Mouse (Mus musculus) limb, embryonic 15.5 days (tissue): Measurements from ENCODE around the gene Hs2st1. TPM values are rescaled to one million over a fixed set of nuclear protein-coding genes. Genes with fewer than 3 reads are reported as not detected.

ENCODE experiments used
- ATAC-seq: fragments of 200-750 bp; cut with Nextera tagmentation; 2 replicates; pipeline ENCODE4 v1.8.0; 2017; ENCODE audit warnings: low read depth, moderate TSS enrichment; ENCODE audit not compliant: insufficient number of reproducible peaks, low FRiP score, low TSS enrichment
- H3K27ac ChIP-seq: fragments of 300-500 bp; sonication (generic); 2 replicates; pipeline ENCODE4 v1.5.1; 2015; ENCODE audit warnings: moderate library complexity, mild to moderate bottlenecking, inconsistent platforms
- H3K27me3 ChIP-seq: fragments of 300-500 bp; sonication (generic); 2 replicates; pipeline ENCODE4 v1.6.1; 2015; ENCODE audit warnings: inconsistent platforms
- H3K36me3 ChIP-seq: fragments of 300-500 bp; sonication (generic); 2 replicates; pipeline ENCODE4 v1.6.1; 2015; ENCODE audit warnings: inconsistent platforms
- H3K4me1 ChIP-seq: fragments of 300-500 bp; sonication (generic); 2 replicates; pipeline ENCODE4 v1.6.1; 2015; ENCODE audit warnings: inconsistent platforms
- H3K4me2 ChIP-seq: fragments of 300-500 bp; sonication (generic); 2 replicates; pipeline ENCODE4 v1.6.1; 2015; ENCODE audit warnings: mild to moderate bottlenecking, inconsistent platforms
- H3K4me3 ChIP-seq: fragments of 300-500 bp; sonication (generic); 2 replicates; pipeline ENCODE4 v1.5.1; 2015; ENCODE audit warnings: mild to moderate bottlenecking, inconsistent platforms
- H3K9ac ChIP-seq: fragments of 300-500 bp; sonication (generic); 2 replicates; pipeline ENCODE4 v1.6.1; 2015; ENCODE audit warnings: inconsistent platforms
- H3K9me3 ChIP-seq: fragments of 300-500 bp; sonication (generic); 2 replicates; pipeline ENCODE4 v1.6.1; 2016; ENCODE audit warnings: inconsistent platforms
- WGBS: fragments of 180-500 bp; shearing (Covaris S2); methylation state at CpG from one replicate; pipeline ENCODE4 v1.1.7; 2015; 5-methylcytosine and 5-hydroxymethylcytosine counted together
- polyA plus RNA-seq: library from polyadenylated mRNA; unstranded; fragments of >200 nt; fragmentation: Nextera tagmentation; extraction: Ambion mirVana; gene quantifications from 2 replicates; pipeline ENCODE4 v1.2.1, GENCODE M21; 2015

The Hs2st1 gene
- polyA plus RNA-seq, 1 experiment from 2014 or later, result 13.5 TPM

DNA sequence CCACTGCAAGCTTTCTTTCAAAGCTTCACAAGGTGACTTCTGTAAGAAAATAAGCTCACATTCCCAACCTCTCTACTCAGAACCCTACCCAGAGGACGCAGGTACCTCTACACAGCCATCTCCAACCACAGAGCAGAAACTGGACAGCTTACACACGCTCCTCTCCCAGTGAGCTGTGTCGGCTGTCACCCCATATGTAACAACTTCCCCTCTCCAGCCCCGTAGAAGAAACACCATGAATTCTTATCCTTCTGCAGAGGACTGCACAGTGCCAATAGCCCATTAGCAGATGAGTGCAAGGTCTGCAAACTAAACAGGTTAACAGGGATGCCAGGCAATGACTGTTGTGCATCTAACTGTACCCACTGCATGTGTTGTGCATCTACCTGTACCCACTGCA, 23.5 kb downstream of the Hs2st1 start:
- H3K27ac ChIP-seq, result no peak overlapping the region
- no peak overlapping the region for H3K4me2 ChIP-seq
- WGBS, result 50% methylated on average over 4 of the region's 4 CpGs
- no peaks in the 10 kb centered on the region for H3K27me3 ChIP-seq
- H3K9me3 ChIP-seq, result no peaks in the 10 kb centered on the region
- peaks cover 23% of the 10 kb centered on the region for H3K4me1 ChIP-seq
- no peak overlapping the region for H3K4me3 ChIP-seq
- ATAC-seq, result no peak
- no peaks in the 10 kb centered on the region for H3K36me3 ChIP-seq
- H3K9ac ChIP-seq, result no peak overlapping the region

DNA sequence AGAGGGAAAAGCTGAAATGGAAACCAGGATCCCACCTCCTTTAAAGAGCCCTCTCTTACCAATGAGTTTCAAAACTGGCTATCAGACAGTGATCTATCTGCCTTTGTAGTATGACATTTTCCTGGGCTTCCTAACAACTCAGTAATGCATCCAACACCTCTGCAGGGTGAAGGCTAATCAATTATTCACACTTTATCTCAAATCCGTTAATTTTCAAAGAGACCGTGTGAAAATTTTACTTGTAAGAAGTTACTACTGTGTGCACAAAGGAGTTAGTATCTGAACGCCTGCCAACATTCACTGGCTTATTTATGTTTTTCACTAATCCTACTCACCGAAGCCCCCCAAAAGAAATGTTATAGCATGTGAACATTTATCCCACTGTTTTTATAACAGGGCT, 24.1 kb downstream of the Hs2st1 start:
- no peak for ATAC-seq
- peaks cover 19% of the 10 kb centered on the region for H3K4me1 ChIP-seq
- no peak overlapping the region for H3K9ac ChIP-seq
- WGBS, result 29% methylated on average over 4 of the region's 4 CpGs
- H3K9me3 ChIP-seq, result no peaks in the 10 kb centered on the region
- H3K27ac ChIP-seq, result no peak overlapping the region
- H3K36me3 ChIP-seq, result no peaks in the 10 kb centered on the region
- H3K4me2 ChIP-seq, result no peak overlapping the region
- no peaks in the 10 kb centered on the region for H3K27me3 ChIP-seq
- no peak overlapping the region for H3K4me3 ChIP-seq

DNA sequence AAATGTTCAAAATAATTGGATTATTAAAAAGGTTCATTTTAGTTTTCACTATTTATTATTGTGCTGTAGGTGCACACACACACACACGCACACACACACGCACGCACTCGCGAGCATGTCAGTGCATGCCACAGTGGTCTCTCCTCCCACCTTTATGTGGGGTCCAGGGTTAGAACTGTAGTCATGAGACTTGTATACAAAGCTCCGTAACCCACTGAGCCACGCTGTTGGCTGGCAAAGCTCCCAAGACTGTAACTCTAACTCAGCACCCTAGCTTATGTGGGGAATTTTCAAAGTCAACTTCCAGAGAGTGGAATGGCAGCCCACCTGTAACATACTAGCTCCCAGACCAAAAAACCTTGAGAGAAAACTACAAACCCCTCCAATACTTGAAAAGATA, 24.8 kb downstream of the Hs2st1 start:
- ATAC-seq, result no peak
- no peak overlapping the region for H3K4me3 ChIP-seq
- no peaks in the 10 kb centered on the region for H3K36me3 ChIP-seq
- H3K4me2 ChIP-seq, result no peak overlapping the region
- peaks cover 19% of the 10 kb centered on the region for H3K4me1 ChIP-seq
- H3K9ac ChIP-seq, result no peak overlapping the region
- no peaks in the 10 kb centered on the region for H3K9me3 ChIP-seq
- 62% methylated on average over 7 of the region's 7 CpGs for WGBS
- no peaks in the 10 kb centered on the region for H3K27me3 ChIP-seq
- H3K27ac ChIP-seq, result no peak overlapping the region

DNA sequence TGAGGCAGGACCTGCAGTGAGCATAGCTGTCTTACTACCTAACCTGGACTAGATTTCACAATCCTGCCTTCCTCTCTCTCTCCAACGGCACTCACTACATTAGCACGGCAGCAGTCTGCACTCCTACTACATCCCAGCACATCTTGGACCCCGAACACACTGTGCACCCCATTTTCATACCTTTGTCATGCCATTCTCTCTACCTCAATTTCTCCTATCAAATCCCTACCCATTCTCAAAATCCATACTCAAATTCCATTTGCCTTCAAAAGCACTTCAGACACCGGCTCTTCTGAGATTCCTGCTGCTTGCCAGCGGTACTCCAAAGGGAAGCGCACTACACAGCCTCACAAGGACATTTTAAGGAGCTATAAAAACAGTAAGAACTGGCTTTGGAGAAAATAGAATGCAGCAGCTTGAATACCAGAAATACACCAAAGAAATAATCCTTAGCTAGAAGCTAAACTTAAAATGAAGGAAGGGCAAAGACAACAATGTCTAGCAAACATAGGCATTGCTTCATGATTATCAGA, 28.0 kb downstream of the Hs2st1 start:
- H3K27ac ChIP-seq, result no peak overlapping the region
- H3K9ac ChIP-seq, result no peak overlapping the region
- no peaks in the 10 kb centered on the region for H3K9me3 ChIP-seq
- 45% methylated on average over 6 of the region's 6 CpGs for WGBS
- ATAC-seq, result no peak
- H3K4me3 ChIP-seq, result no peak overlapping the region
- H3K4me1 ChIP-seq, result peaks cover 22% of the 10 kb centered on the region
- no peaks in the 10 kb centered on the region for H3K27me3 ChIP-seq
- no peaks in the 10 kb centered on the region for H3K36me3 ChIP-seq
- H3K4me2 ChIP-seq, result no peak overlapping the region

DNA sequence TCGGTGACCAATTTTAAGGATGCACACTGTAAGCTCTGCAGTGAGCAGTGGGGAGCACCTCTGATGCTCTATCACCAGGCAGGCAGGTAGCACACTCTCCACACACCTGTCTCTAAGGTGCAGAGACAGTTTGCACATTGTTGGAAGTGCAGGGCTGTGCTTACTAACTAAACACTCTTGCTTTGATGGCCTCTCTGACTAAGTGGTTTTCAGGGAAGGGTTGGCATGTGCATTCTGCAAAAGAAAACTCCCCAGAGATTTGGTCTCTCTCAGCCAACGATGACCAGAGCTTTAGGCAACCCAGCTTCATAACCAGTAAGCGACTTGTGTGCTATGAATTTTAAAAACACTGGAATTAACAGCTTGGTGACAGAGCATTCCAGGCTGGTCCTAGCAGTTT, 29.2 kb downstream of the Hs2st1 start:
- Histone ChIP-seq H3K27me3 (no peaks in the 10 kb centered on the region), H3K9ac (no peak overlapping the region), H3K4me2 (no peak overlapping the region), H3K27ac (no peak overlapping the region), H3K4me1 (peaks cover 16% of the 10 kb centered on the region), H3K9me3 (no peaks in the 10 kb centered on the region), H3K36me3 (no peaks in the 10 kb centered on the region), H3K4me3 (no peak overlapping the region)
- 69% methylated on average over 3 of the region's 3 CpGs for WGBS
- no peak for ATAC-seq

DNA sequence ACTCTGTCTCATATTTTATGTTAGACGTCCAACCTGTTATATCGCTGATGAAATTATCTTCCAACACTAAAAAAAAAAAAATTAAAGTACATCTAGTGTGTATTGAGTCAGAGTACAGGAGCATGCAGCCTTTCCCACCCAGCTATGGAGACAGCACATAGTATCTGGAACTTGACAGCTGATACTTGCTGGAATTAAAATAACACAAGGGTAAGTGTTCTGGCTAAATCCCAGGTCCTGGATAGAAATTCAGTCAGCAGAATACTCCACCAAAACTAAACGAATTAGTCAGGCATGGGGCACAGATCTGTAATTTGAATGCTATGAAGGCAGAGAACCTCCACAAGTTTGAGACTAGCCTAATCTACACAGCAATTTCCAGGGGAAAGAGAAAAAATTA, 30.9 kb downstream of the Hs2st1 start:
- no peaks in the 10 kb centered on the region for H3K36me3 ChIP-seq
- H3K4me3 ChIP-seq, result no peak overlapping the region
- WGBS, result 69% methylated on average over 3 of the region's 3 CpGs
- H3K27me3 ChIP-seq, result no peaks in the 10 kb centered on the region
- H3K4me2 ChIP-seq, result no peak overlapping the region
- no peak for ATAC-seq
- no peak overlapping the region for H3K9ac ChIP-seq
- peaks cover 16% of the 10 kb centered on the region for H3K4me1 ChIP-seq
- no peak overlapping the region for H3K27ac ChIP-seq
- H3K9me3 ChIP-seq, result no peaks in the 10 kb centered on the region

DNA sequence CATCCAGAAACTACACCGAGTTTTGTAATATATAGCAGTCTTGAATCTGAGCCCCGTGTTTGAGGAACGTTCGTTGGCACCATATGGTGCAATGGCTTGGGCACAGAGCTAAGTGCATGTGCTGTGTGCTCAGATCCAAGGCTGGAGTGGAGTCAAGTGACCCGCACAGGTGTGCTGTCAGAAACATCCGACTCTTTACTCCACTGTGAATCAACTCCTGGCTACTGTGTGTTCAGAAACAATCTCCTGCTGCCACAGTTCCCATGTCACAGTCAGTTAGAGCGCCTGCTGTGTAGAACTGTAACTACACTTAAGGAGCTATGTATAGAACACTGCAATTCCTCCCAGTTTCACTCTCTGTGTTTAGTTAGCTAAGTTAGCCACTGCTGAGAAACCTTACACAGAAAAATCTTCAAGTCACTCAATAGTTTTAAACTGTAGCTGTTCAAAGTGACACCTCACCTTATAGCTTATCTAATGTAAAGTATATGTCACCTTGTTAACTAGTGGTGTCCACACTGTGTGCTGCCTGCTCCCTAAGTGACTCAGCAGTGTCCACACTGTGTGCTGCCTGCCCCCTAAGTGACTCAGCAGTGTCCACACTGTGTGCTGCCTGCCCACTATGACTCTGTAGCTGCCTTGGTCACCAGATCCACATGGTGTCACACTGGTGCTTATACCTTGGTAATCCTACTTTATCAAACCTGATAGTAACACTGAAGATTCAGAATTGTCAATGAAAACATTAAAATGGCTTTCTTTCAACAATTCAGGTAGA, 32.7 kb downstream of the Hs2st1 start:
- H3K4me1 ChIP-seq, result peaks cover 30% of the 10 kb centered on the region
- 67% methylated on average over 7 of the region's 7 CpGs for WGBS
- ATAC-seq, result no peak

DNA sequence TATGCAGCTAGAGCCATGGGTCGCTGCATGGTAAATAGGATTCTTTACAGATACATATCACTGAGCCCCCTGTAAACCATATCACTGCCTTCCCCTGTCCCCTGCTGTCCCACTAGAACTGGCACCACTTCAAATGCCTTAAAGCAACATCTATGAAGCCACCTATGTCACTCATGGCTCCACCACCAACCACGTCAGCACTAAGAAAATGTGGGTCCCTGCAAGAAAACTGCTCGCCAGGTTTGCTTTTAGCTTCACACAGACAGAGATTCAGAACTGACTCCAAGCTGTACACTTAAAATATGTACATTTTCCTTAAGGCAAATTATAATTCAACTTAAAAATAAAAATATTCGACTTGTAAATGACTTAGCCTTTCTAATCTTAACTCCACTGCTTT, 34.9 kb downstream of the Hs2st1 start:
- no peaks in the 10 kb centered on the region for H3K36me3 ChIP-seq
- peaks cover 36% of the 10 kb centered on the region for H3K4me1 ChIP-seq
- H3K4me3 ChIP-seq, result no peak overlapping the region
- 84% methylated on average over 4 of the region's 4 CpGs for whole genome bisulfite sequencing
- H3K4me2 ChIP-seq, result no peak overlapping the region
- no peak for ATAC-seq
- H3K9me3 ChIP-seq, result no peaks in the 10 kb centered on the region
- H3K9ac ChIP-seq, result no peak overlapping the region
- no peaks in the 10 kb centered on the region for H3K27me3 ChIP-seq
- no peak overlapping the region for H3K27ac ChIP-seq

More for the DNA sequence above, 32.7 kb downstream of the Hs2st1 start:
- Histone ChIP-seq H3K27me3 (no peaks in the 10 kb centered on the region), H3K9ac (no peak overlapping the region), H3K9me3 (no peaks in the 10 kb centered on the region), H3K36me3 (no peaks in the 10 kb centered on the region), H3K4me3 (no peak overlapping the region), H3K4me2 (no peak overlapping the region), H3K27ac (no peak overlapping the region)

DNA sequence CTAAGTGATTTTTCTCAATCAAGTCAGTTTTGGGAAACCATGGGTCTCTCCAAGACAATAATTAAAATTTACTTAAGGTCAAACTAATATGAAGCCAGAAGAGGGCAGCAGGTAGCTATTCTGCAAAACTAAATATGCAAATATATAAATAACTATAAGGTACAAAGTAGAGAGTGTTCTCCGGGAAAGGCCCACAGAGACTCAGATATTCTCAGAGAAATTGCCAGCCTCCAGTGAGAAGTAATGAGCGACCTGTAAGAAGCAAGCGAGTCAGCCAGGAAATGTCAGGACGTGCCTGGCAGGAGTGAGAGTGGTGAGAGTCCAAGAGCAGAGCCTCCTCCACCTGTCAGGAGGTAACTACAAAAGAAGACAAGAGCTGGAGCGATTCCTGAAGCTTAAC, 39.0 kb downstream of the Hs2st1 start:
- H3K27ac ChIP-seq, result peak overlapping the region; percentile 83
- ATAC-seq, result no peak
- H3K27me3 ChIP-seq, result no peaks in the 10 kb centered on the region
- H3K4me1 ChIP-seq, result peaks cover 36% of the 10 kb centered on the region
- H3K4me3 ChIP-seq, result no peak overlapping the region
- WGBS, result 25% methylated on average over 5 of the region's 5 CpGs
- H3K36me3 ChIP-seq, result no peaks in the 10 kb centered on the region
- H3K9me3 ChIP-seq, result no peaks in the 10 kb centered on the region
- peak overlapping the region; percentile 26; the same call in 1 of the 2 replicates for H3K4me2 ChIP-seq
- H3K9ac ChIP-seq, result no peak overlapping the region

DNA sequence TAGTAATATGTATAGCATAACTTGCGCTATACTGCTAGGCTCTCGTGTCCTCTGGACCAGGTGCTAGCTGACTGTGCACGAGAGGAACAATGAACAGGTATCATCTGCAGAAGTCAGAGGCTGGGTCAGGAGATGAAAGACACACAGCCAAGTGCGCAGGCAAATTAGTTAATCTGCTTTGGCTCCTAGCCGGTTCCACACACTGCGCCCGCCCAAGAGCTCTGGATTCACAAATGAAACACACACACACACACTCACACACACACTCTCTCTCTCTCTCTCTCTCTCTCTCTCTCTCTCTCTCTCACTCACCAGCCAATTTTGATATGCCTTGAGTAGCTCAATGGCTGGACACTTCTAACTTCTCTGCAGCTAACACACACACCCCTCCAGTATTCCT, 42.1 kb downstream of the Hs2st1 start:
- Histone ChIP-seq H3K27me3 (no peaks in the 10 kb centered on the region), H3K9me3 (no peaks in the 10 kb centered on the region), H3K4me2 (no peak overlapping the region), H3K9ac (no peak overlapping the region), H3K4me1 (peaks cover 20% of the 10 kb centered on the region), H3K27ac (no peak overlapping the region), H3K4me3 (no peak overlapping the region), H3K36me3 (no peaks in the 10 kb centered on the region)
- WGBS, result 86% methylated on average over 7 of the region's 7 CpGs
- no peak for ATAC-seq

DNA sequence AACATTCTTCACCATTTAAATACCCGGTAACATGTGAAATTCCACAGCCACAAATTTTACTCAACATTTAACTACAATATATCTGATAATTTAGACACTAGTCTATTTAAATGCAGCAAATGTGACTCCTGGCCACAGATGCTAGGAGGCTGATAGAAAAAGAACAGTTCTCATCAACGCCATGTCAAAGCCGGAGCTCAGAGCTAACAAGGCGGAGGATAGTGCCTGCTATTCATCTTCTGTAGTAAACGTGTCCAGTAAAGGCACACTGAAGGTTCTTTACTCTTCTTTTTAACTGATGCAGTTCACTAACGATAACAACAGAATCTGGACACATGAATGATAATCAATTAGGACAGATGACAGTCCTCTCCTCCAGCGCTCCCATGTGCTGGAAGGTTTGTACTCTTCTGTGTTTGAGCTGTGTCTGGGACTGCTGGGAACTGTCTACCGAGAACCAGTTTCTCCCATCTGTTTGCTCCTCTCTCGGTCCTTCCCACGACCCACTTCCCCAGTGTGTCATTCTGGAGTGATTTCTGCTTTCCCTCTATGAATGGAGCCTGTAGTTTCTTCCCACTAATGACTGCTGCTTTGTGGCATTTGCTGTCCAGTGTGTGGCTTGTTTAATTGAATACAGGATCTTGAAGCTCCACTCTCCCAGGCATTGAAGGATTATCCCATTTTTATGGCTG, 50.3 kb downstream of the Hs2st1 start:
- no peak overlapping the region for H3K4me2 ChIP-seq
- H3K9ac ChIP-seq, result no peak overlapping the region
- no peak for ATAC-seq
- no peak overlapping the region for H3K27ac ChIP-seq
- no peaks in the 10 kb centered on the region for H3K4me1 ChIP-seq
- no peaks in the 10 kb centered on the region for H3K27me3 ChIP-seq
- H3K9me3 ChIP-seq, result no peaks in the 10 kb centered on the region
- H3K36me3 ChIP-seq, result no peaks in the 10 kb centered on the region
- WGBS, result 66% methylated on average over 10 of the region's 10 CpGs
- H3K4me3 ChIP-seq, result no peak overlapping the region

DNA sequence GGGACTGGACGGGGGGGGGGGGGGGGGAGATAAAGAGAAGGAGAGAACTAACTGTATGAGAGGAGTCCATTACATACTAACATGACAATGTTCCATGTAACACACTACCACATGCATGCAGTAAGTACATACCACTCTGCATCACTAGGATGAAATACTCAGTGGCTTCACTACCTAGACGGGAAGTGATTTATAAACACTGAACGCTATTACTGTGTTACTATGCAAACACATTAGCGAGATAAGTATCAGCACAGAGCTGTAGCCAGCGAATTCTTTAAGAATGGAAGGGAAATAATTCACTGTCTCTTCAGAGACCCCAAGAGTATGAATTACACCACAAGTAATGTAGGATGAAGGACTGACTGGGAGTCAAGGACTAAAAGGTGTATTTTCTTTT, 51.1 kb downstream of the Hs2st1 start:
- Histone ChIP-seq H3K27me3 (no peaks in the 10 kb centered on the region), H3K36me3 (no peaks in the 10 kb centered on the region), H3K9ac (no peak overlapping the region), H3K27ac (no peak overlapping the region), H3K4me2 (no peak overlapping the region), H3K9me3 (no peaks in the 10 kb centered on the region), H3K4me1 (no peaks in the 10 kb centered on the region), H3K4me3 (no peak overlapping the region)
- WGBS, result 69% methylated on average over 5 of the region's 5 CpGs
- no peak for ATAC-seq
